8 mouse cellular contexts compared by ENCODE assay signal in the genomic region with DNA sequence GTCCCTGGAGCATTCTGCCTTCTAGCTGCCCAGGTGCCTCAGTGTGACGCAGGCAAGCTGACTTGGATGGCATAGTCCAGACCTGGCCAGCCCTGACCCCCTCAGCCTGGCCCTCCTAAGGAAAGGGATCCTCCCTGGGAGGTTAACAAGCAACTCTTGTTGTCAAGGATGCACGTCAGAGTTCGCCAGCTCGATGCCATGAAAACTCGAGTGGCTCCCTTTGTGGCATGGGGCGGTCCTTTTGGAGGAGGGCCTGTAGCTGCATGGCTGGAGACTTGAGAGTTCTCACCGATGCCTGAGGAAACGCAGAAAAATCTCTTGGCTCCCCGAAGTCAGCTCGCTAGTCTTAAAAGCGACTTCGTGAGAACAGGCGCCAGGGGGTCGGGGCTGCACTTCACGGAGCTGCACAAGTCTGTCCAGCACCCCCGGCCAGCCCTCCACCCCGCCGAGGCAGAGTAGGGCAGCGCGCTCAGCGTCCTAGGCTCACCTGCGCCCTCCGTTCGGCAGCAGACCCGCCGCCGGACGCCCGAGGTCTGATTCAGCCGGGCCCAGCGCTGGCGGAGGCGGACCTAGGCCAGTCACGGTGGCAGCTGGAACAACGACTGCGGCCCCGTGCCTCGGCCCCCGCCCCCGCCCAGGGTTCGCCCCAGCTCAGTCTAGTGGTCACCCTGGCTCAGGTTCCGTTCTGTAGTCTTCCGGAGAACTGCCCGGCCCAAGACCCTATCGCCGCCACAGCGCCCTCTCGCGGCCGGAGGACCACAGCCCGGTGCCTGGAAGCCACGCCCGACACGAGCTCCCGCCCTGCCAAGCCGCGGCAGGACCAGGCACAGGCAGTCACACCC. TPM values are rescaled to one million over a fixed set of nuclear protein-coding genes. Genes with fewer than 3 reads are reported as not detected.
DNase-seq lines count a peak whose midpoint lies in the region; ATAC-seq and TF ChIP-seq lines count a peak whose summit lies in the region.

A gene (minus strand): TSS at position 689 of the 842 bp plus-strand sequence.

- TF ChIP-seq EP300 in lung, postnatal 0 days (IDR thresholded peaks at IDR 0.05), result no peak

- peak within 1 kb of the TSS; percentile 86 for H3K4me3 ChIP-seq in hindbrain, embryonic 10.5 days
- peak within 1 kb of the TSS; percentile 85 for H3K4me3 ChIP-seq in lung, postnatal 0 days (ENCODE audit: low read depth, low read length)

- peaks cover 47% of the 10 kb centered on the region for H3K4me1 ChIP-seq in hindbrain, embryonic 10.5 days (replicated peaks)
- H3K4me1 ChIP-seq in lung, postnatal 0 days (ENCODE audit: insufficient read depth, low read depth, low read length), result peaks cover 11% of the 10 kb centered on the region; the same call in 1 of the 2 replicates

- ATAC-seq in frontal cortex, adult (ENCODE audit: low TSS enrichment), result peak; percentile 89
- peak; percentile 96 for ATAC-seq in lung, postnatal 0 days

- under 1% methylated on average over 57 of the region's 57 CpGs for WGBS in hindbrain, embryonic 10.5 days
- WGBS in lung, postnatal 0 days, result under 1% methylated on average over 48 of the region's 57 CpGs

- peak within 1 kb of the TSS; percentile 78 for H3K9ac ChIP-seq in lung, postnatal 0 days (replicated peaks; ENCODE audit: low read depth)

- peak; percentile 98 for TF ChIP-seq CTCF in lung, postnatal 0 days (IDR thresholded peaks at IDR 0.05)

- peak within 1 kb of the TSS; percentile 79 for H3K4me2 ChIP-seq in lung, postnatal 0 days (replicated peaks; ENCODE audit: low read depth, low read length)

- H3K27me3 ChIP-seq in hindbrain, embryonic 10.5 days (ENCODE audit: insufficient read depth, poor library complexity, severe bottlenecking), result no peaks in the 10 kb centered on the region
- no peaks in the 10 kb centered on the region for H3K27me3 ChIP-seq in lung, postnatal 0 days (replicated peaks; ENCODE audit: insufficient read depth, low read length)

- DNase-seq in MEL-GATA-1-ER (ENCODE audit: extremely low read depth, low read depth), result peak; percentile 64
- DNase-seq in cerebellum, adult 8-10 months, result peak; percentile 99
- peak; percentile 99 for DNase-seq in hindbrain, embryonic 10.5 days (ENCODE audit: low spot score)
- DNase-seq in layer of hippocampus, adult 9-11 months, result peak; percentile 93
- DNase-seq in lung, postnatal 0 days (ENCODE audit: low spot score), result peak; percentile 97
- peak; percentile 99 for DNase-seq in ovary, postnatal 14 days (ENCODE audit: low spot score)
- DNase-seq in thymus, postnatal 14 days, result peak; percentile 96

- no peaks in the 10 kb centered on the region for H3K9me3 ChIP-seq in hindbrain, embryonic 10.5 days
- H3K9me3 ChIP-seq in lung, postnatal 0 days (ENCODE audit: low read length), result no peaks in the 10 kb centered on the region

- peaks cover 86% of the 10 kb centered on the region for H3K36me3 ChIP-seq in hindbrain, embryonic 10.5 days
- H3K36me3 ChIP-seq in lung, postnatal 0 days (ENCODE audit: insufficient read depth, low read length), result peaks cover 15% of the 10 kb centered on the region; the same call in 1 of the 2 replicates

- peak within 1 kb of the TSS; percentile 96 for H3K27ac ChIP-seq in hindbrain, embryonic 10.5 days
- peak within 1 kb of the TSS; percentile 85 for H3K27ac ChIP-seq in lung, postnatal 0 days (ENCODE audit: low read length)

RNA-seq across cellular contexts. Expression of the gene that starts here (rescaled TPM):
- polyA plus RNA-seq in hindbrain, embryonic 10.5 days (2016; fragmentation: Nextera tagmentation; extraction: Ambion mirVana), result 23.8 and 29.7 TPM in 2 replicates
- polyA plus RNA-seq in lung, postnatal 0 days (2015; fragmentation: Nextera tagmentation; extraction: Ambion mirVana), result 11.0 and 11.2 TPM in 2 replicates

Comparison
In these comparisons a context has a peak if more than half of its experiments do, and no peak if none do; other contexts are left out.
1. Peak in every context shown above with its lines: DNase-seq, ATAC-seq, H3K4me3 ChIP-seq and H3K27ac ChIP-seq.